Mouse (Mus musculus) hindbrain, embryonic 14.5 days (tissue): ENCODE measurements around the gene B4galt5. TPM values are rescaled to one million over a fixed set of nuclear protein-coding genes. Genes with fewer than 3 reads are reported as not detected.

Experiments
- ATAC-seq: fragments of 200-750 bp; cut with Nextera tagmentation; 2 replicates; pipeline ENCODE4 v1.8.0; 2017; ENCODE audit warnings: moderate number of reproducible peaks, mild to moderate bottlenecking, moderate TSS enrichment, moderate library complexity; ENCODE audit not compliant: low FRiP score
- DNase-seq: peaks from one replicate; pipeline ENCODE4 v3.0.0-alpha.2; 2015; ENCODE audit warnings: low spot score
- H3K27ac ChIP-seq: fragments of 300-500 bp; sonication (generic); 2 replicates; pipeline ENCODE4 v1.5.1; 2014; ENCODE audit warnings: mild to moderate bottlenecking, moderate library complexity
- H3K27me3 ChIP-seq: fragments of 300-500 bp; sonication (generic); 2 replicates; pipeline ENCODE4 v1.6.1; 2014; ENCODE audit warnings: mild to moderate bottlenecking, low read length, mixed read lengths; ENCODE audit not compliant: control insufficient read depth, insufficient read depth
- H3K36me3 ChIP-seq: fragments of 300-500 bp; sonication (generic); replicated peaks from 2 replicates; pipeline ENCODE4 v1.6.1; 2014; ENCODE audit not compliant: control insufficient read depth, insufficient read depth
- H3K4me1 ChIP-seq: fragments of 300-500 bp; sonication (generic); replicated peaks from 2 replicates; pipeline ENCODE4 v1.6.1; 2014; ENCODE audit warnings: antibody characterized with exemption, low read length, mixed read lengths; ENCODE audit not compliant: control insufficient read depth, insufficient read depth
- H3K4me2 ChIP-seq: fragments of 300-500 bp; sonication (generic); replicated peaks from 2 replicates; pipeline ENCODE4 v1.6.1; 2014; ENCODE audit warnings: mild to moderate bottlenecking, moderate library complexity
- H3K4me3 ChIP-seq: fragments of 300-500 bp; sonication (generic); replicated peaks from 2 replicates; pipeline ENCODE4 v1.5.1; 2014; ENCODE audit warnings: mild to moderate bottlenecking, low read length
- H3K9ac ChIP-seq: fragments of 300-500 bp; sonication (generic); 2 replicates; pipeline ENCODE4 v1.6.1; 2014
- H3K9me3 ChIP-seq: fragments of 300-500 bp; sonication (generic); 2 replicates; pipeline ENCODE4 v1.6.1; 2016; ENCODE audit warnings: low read length; ENCODE audit not compliant: control insufficient read depth
- WGBS: fragments of 180-500 bp; shearing (Covaris S2); extraction: QIAGEN DNeasy Blood & Tissue Kit; methylation state at CpG from one replicate; pipeline ENCODE4 v1.1.7; 2014; 5-methylcytosine and 5-hydroxymethylcytosine counted together
- polyA plus RNA-seq: library from polyadenylated mRNA; unstranded; fragments of >200 nt; fragmentation: Nextera tagmentation; extraction: Ambion mirVana; gene quantifications from 2 replicates; pipeline ENCODE4 v1.2.1, GENCODE M21; 2014

Gene B4galt5
- polyA plus RNA-seq, 1 experiment from 2014 or later, result 24.7 TPM

GRCm38 (mm10) chr2:167303196-167303595 is 45.8 kb downstream of the B4galt5 start:
- no peak for ATAC-seq
- 92% methylated on average over 8 of the region's 8 CpGs for WGBS
- no peak overlapping the region for H3K4me3 ChIP-seq
- H3K4me2 ChIP-seq, result no peak overlapping the region
- H3K27ac ChIP-seq, result no peak overlapping the region
- H3K27me3 ChIP-seq, result no peaks in the 10 kb centered on the region
- H3K9me3 ChIP-seq, result no peaks in the 10 kb centered on the region
- no peak overlapping the region for H3K9ac ChIP-seq
- DNase-seq, result no peak
- H3K4me1 ChIP-seq, result peaks cover 21% of the 10 kb centered on the region; the same call in 1 of the 2 replicates
- H3K36me3 ChIP-seq, result peaks cover 43% of the 10 kb centered on the region

DNA sequence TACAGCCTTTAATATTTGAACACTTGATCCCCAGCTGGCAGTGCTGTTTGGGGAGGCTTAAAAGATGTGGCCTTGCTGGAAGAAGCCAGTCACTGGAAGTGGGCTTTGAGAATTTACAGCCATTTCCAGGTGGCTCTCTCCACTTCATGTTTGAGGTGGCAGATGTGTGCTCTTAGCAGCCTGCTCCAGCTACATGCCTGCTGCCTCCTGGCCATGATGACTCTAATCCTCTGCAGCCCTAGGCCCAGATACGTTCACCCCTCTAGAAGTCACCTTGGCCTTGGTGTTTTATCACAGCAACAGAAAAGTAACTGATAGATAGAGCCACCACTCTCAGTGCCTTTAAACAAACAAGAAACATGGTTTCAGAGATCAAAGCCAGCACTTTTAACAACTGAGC is 46.3 kb downstream of the B4galt5 start:
- Histone ChIP-seq H3K27me3 (no peaks in the 10 kb centered on the region), H3K9me3 (no peaks in the 10 kb centered on the region), H3K4me3 (no peak overlapping the region), H3K4me2 (no peak overlapping the region), H3K36me3 (peaks cover 43% of the 10 kb centered on the region), H3K9ac (no peak overlapping the region), H3K4me1 (peaks cover 17% of the 10 kb centered on the region; the same call in 1 of the 2 replicates), H3K27ac (no peak overlapping the region)
- ATAC-seq (no peak), DNase-seq (no peak)
- 73% methylated on average over 1 of the region's 1 CpGs for WGBS

DNA sequence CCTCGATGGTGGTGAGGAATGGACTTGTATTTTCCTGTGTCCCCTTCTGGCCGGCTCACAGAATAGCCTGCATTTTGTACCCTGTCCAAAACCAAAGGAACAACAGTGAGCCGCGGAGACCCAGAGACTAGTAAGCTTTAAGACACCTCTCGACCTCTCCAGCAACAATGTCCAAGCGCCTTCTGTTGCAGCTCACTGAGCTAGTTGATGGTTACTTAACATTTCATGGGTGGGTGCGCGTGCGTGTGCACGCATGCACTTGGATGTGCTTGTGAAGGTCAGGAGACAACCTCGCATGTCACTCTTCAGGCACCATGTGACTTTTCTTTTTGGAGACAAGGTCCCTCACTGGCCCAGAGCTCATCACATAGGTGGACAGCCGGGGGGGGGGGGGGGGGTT is 47.0 kb downstream of the B4galt5 start:
- H3K4me3 ChIP-seq, result no peak overlapping the region
- DNase-seq (no peak), ATAC-seq (no peak)
- peaks cover 14% of the 10 kb centered on the region; the same call in 1 of the 2 replicates for H3K4me1 ChIP-seq
- H3K27me3 ChIP-seq, result no peaks in the 10 kb centered on the region
- WGBS, result 89% methylated on average over 12 of the region's 12 CpGs
- H3K36me3 ChIP-seq, result peaks cover 43% of the 10 kb centered on the region
- no peaks in the 10 kb centered on the region for H3K9me3 ChIP-seq
- H3K4me2 ChIP-seq, result no peak overlapping the region
- no peak overlapping the region for H3K27ac ChIP-seq
- H3K9ac ChIP-seq, result no peak overlapping the region

- Histone ChIP-seq H3K4me1 (peaks cover 14% of the 10 kb centered on the region; the same call in 1 of the 2 replicates), H3K4me2 (no peak overlapping the region), H3K9ac (no peak overlapping the region), H3K4me3 (no peak overlapping the region), H3K36me3 (peaks cover 42% of the 10 kb centered on the region), H3K27ac (no peak overlapping the region), H3K27me3 (no peaks in the 10 kb centered on the region), H3K9me3 (no peaks in the 10 kb centered on the region)
- ATAC-seq, result no peak
- no peak for DNase-seq
- WGBS, result 93% methylated on average over 7 of the region's 7 CpGs
Measured at GRCm38 (mm10) chr2:167301601-167302000, 47.4 kb downstream of the B4galt5 start.

DNA sequence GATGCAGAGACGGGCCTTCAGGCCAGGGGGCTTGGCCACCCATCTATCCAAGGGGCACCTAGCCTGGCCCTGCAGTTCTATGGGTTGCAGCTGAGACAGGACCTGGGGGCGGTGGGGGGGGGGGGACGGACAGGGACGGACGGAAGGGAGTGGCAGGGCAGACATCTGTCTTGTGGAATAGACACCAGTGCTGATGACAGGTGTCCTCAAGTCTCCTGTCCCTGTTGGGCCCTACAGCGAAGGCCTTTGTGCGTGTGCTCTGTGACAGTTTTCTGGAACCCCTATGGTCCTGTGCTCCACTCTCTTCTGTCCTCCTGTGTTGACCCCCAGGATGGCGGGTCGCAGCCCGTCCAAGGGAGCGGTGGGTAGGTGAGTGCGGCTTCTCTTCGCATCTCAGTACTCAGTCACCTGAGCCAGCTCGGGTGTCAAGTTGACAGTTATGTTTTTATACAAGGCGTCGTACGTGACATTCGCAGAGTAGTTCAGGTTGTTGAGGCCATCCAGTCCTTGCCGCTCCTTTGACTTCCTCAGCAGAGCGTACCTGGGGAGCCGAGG is 48.0 kb downstream of the B4galt5 start:
- Histone ChIP-seq H3K4me2 (no peak overlapping the region), H3K36me3 (peaks cover 37% of the 10 kb centered on the region), H3K27me3 (no peaks in the 10 kb centered on the region), H3K4me3 (no peak overlapping the region), H3K9ac (no peak overlapping the region), H3K9me3 (no peaks in the 10 kb centered on the region), H3K27ac (no peak overlapping the region), H3K4me1 (peaks cover 14% of the 10 kb centered on the region; the same call in 1 of the 2 replicates)
- no peak for ATAC-seq
- 89% methylated on average over 21 of the region's 21 CpGs for WGBS
- DNase-seq, result no peak

DNA sequence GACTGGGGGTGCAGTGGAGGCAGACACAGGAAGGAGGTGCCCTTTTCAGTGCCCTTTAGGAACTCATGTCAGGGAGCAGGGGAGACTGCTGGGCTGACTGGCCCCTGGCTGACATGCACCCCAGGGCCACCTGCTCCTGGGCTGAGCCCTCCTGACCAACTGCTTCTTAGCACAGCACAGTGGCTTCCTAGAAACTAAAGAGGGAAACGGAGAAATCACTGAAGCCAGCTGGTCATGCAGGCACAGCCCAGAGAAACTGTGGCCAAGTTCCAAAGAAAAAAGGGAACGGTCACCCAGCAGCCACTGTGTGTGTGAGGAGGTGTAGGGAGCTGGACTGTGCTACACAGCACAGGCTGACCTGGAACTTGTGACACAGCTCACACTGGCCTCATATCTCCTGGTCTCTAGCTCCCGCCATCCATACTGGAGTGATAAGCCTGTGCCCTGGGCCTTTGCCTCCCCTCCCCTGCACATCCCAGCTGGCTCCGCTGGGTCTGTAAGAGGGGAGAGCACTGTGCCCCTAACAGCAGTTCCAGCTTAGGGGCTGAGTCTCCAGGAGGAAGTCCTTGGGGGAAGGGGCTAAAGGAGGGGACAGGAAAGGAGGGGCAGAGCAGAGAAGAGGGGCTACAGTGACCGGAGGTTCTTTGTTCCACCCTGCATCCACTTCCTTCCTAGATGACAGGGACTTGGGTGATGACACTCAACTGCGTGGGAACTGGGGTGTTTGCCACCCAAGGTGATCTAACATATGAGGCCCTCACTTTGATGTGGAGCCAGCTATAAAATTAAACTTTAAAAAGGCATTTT is 48.9 kb downstream of the B4galt5 start:
- Histone ChIP-seq H3K27ac (peak overlapping the region; percentile 63; the same call in 1 of the 2 replicates), H3K9ac (no peak overlapping the region), H3K36me3 (peaks cover 31% of the 10 kb centered on the region), H3K4me1 (peaks cover 14% of the 10 kb centered on the region; the same call in 1 of the 2 replicates), H3K27me3 (no peaks in the 10 kb centered on the region), H3K9me3 (no peaks in the 10 kb centered on the region), H3K4me2 (no peak overlapping the region), H3K4me3 (no peak overlapping the region)
- 55% methylated on average over 6 of the region's 6 CpGs for WGBS
- ATAC-seq (no peak; the same call in 1 of the 2 replicates), DNase-seq (no peak)

- ATAC-seq (no peak), DNase-seq (no peak)
- H3K36me3 ChIP-seq, result peaks cover 21% of the 10 kb centered on the region
- no peak overlapping the region for H3K9ac ChIP-seq
- peak overlapping the region; percentile 63 for H3K27ac ChIP-seq
- no peak overlapping the region for H3K4me2 ChIP-seq
- no peaks in the 10 kb centered on the region for H3K9me3 ChIP-seq
- 58% methylated on average over 27 of the region's 27 CpGs for WGBS
- peaks cover 14% of the 10 kb centered on the region; the same call in 1 of the 2 replicates for H3K4me1 ChIP-seq
- no peaks in the 10 kb centered on the region for H3K27me3 ChIP-seq
- no peak overlapping the region for H3K4me3 ChIP-seq
Measured at GRCm38 (mm10) chr2:167298729-167299705, 50.0 kb downstream of the B4galt5 start.

DNA sequence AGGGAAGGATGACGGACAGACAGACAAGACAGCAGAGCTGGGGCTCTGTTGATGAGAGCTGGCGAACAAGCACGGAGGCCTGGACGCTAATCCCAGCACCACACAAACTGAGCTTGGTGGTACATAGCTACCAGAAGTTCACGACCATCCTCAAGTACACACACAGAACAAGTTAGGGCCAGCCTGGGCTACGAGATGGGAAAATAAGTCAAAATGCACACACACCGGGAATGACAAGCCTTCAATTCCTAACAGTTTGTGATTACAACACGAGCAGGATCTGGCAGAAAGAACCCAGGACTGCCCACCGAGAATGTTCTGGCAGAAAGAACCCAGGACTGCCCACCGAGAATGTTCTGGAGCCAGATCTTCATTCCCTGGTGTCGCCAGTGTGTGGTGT is 51.0 kb downstream of the B4galt5 start:
- no peak overlapping the region for H3K4me3 ChIP-seq
- H3K27ac ChIP-seq, result no peak overlapping the region
- H3K36me3 ChIP-seq, result peaks cover 12% of the 10 kb centered on the region
- H3K27me3 ChIP-seq, result no peaks in the 10 kb centered on the region
- 96% methylated on average over 11 of the region's 11 CpGs for WGBS
- ATAC-seq (no peak), DNase-seq (no peak)
- H3K4me2 ChIP-seq, result no peak overlapping the region
- no peaks in the 10 kb centered on the region for H3K9me3 ChIP-seq
- H3K9ac ChIP-seq, result no peak overlapping the region
- H3K4me1 ChIP-seq, result peaks cover 14% of the 10 kb centered on the region; the same call in 1 of the 2 replicates
